In genomic region chr1:160651691-160652090, GRCm38 (mm10) we compare ENCODE assay signal across 29 mouse cellular contexts.
DNase-seq lines count a peak whose midpoint lies in the region; ATAC-seq and TF ChIP-seq lines count a peak whose summit lies in the region.
"Had no signal": no experiment of that assay in that cellular context is flagged by ENCODE, and none has a peak within 500 bp of the region (broad histone marks: within the 10 kb centered on the region; RNA-seq: fewer than 3 reads in every experiment).

No protein-coding gene starts in this region.

- H3K9me3 ChIP-seq in embryonic facial prominence, embryonic 14.5 days (ENCODE audit: control insufficient read depth, low read length): no peaks in the 10 kb centered on the region
- no peaks in the 10 kb centered on the region for H3K9me3 ChIP-seq in embryonic facial prominence, embryonic 10.5 days
- H3K9me3 ChIP-seq in ES-E14 (ENCODE audit: control insufficient read depth, insufficient read depth, low read depth, low read length): no peaks in the 10 kb centered on the region
- H3K9me3 ChIP-seq: embryonic facial prominence, embryonic 15.5 days; forebrain, embryonic 15.5 days; G1E; heart, embryonic 12.5 days; heart, embryonic 15.5 days; hindbrain, embryonic 12.5 days; intestine, embryonic 15.5 days had no signal

- 33% methylated on average over 3 of the region's 3 CpGs for WGBS in embryonic facial prominence, embryonic 14.5 days
- WGBS in embryonic facial prominence, embryonic 10.5 days: 36% methylated on average over 3 of the region's 3 CpGs

- no peak overlapping the region for H3K4me2 ChIP-seq in embryonic facial prominence, embryonic 14.5 days (ENCODE audit: low read depth, low read length)
- H3K4me2 ChIP-seq: embryonic facial prominence, embryonic 15.5 days; forebrain, embryonic 15.5 days; heart, embryonic 12.5 days; heart, embryonic 15.5 days; hindbrain, embryonic 12.5 days; intestine, embryonic 15.5 days had no signal

- no peak for ATAC-seq in embryonic facial prominence, embryonic 14.5 days (ENCODE audit: low read depth)
- ATAC-seq in megakaryocyte progenitor cell, adult 5-6 weeks (replicated peaks; ENCODE audit: poor library complexity): no peak
- ATAC-seq: forebrain, embryonic 15.5 days; hindbrain, embryonic 16.5 days; intestine, embryonic 15.5 days had no signal

- peak; percentile 16 for DNase-seq in embryonic facial prominence, embryonic 14.5 days (ENCODE audit: low spot score)
- no peak for DNase-seq in embryonic facial prominence, embryonic 10.5 days (ENCODE audit: low spot score)
- peak; percentile 2 for DNase-seq in 3T3-L1 (ENCODE audit: low read depth, low spot score)
- peak; percentile 50 for DNase-seq in ES-E14 (ENCODE audit: low read depth, low spot score)
- DNase-seq in WW6 (ENCODE audit: low read depth, low spot score): peak; percentile 3
- DNase-seq in right cerebral cortex, postnatal 36 days (ENCODE audit: low spot score in 2 of 2): no peak
- no peak for DNase-seq in heart, postnatal 36 days
- DNase-seq: adrenal gland, adult 2 months; adrenal gland, postnatal 14 days; B cell, adult 2 months; cerebellum, adult 11-12 months; cerebellum, adult 8-10 months; cerebellum, postnatal 10 days; cerebellum, postnatal 36 days; embryo, embryonic 11 days; gastrocnemius, postnatal 25 days; heart, adult 18-20 months; kidney, adult 11 months; kidney, adult 8-10 months had no signal

- no peaks in the 10 kb centered on the region for H3K27me3 ChIP-seq in embryonic facial prominence, embryonic 14.5 days (replicated peaks; ENCODE audit: control insufficient read depth, insufficient read depth, low read length)
- no peaks in the 10 kb centered on the region for H3K27me3 ChIP-seq in embryonic facial prominence, embryonic 10.5 days (replicated peaks; ENCODE audit: low read depth, poor library complexity, severe bottlenecking)
- H3K27me3 ChIP-seq: CH12.LX; embryonic facial prominence, embryonic 15.5 days; forebrain, embryonic 15.5 days; heart, embryonic 12.5 days; heart, embryonic 15.5 days; hindbrain, embryonic 12.5 days; intestine, embryonic 15.5 days had no signal

- no peak overlapping the region for H3K9ac ChIP-seq in embryonic facial prominence, embryonic 14.5 days (ENCODE audit: low read depth, low read length)
- no peak overlapping the region for H3K9ac ChIP-seq in ES-E14 (ENCODE audit: insufficient read depth, low read depth, low read length, poor library complexity, severe bottlenecking)
- H3K9ac ChIP-seq: embryonic facial prominence, embryonic 15.5 days; forebrain, embryonic 15.5 days; heart, embryonic 12.5 days; heart, embryonic 15.5 days; hindbrain, embryonic 12.5 days; intestine, embryonic 15.5 days had no signal

- in situ Hi-C loops in ES-E14 (cut with MboI; ENCODE audit: low sequenced_read_pairs in 2 of 2, unreplicated experiment in 2 of 2): no loop called here

- no peaks in the 10 kb centered on the region for H3K36me3 ChIP-seq in embryonic facial prominence, embryonic 14.5 days (ENCODE audit: control insufficient read depth, insufficient read depth, low read length)
- no peaks in the 10 kb centered on the region for H3K36me3 ChIP-seq in embryonic facial prominence, embryonic 10.5 days (replicated peaks)
- no peaks in the 10 kb centered on the region for H3K36me3 ChIP-seq in ES-E14 (ENCODE audit: control insufficient read depth, insufficient read depth, low read length, poor library complexity, severe bottlenecking)
- H3K36me3 ChIP-seq: embryonic facial prominence, embryonic 15.5 days; forebrain, embryonic 15.5 days; heart, embryonic 12.5 days; heart, embryonic 15.5 days; hindbrain, embryonic 12.5 days; intestine, embryonic 15.5 days had no signal

- intact Hi-C loops in heart, postnatal 36 days (cut with DNase I): no loop called here

- H3K4me1 ChIP-seq in embryonic facial prominence, embryonic 14.5 days (ENCODE audit: control insufficient read depth, insufficient read depth, low read length): no peaks in the 10 kb centered on the region
- H3K4me1 ChIP-seq in embryonic facial prominence, embryonic 10.5 days: peaks cover 44% of the 10 kb centered on the region
- H3K4me1 ChIP-seq in ES-E14 (ENCODE audit: control insufficient read depth in 2 of 2, insufficient read depth in 2 of 2, low read length in 2 of 2, poor library complexity in 1 of 2): peaks cover 4% of the 10 kb centered on the region in 2 experiments; a peak in 3 of 4 replicates
- H3K4me1 ChIP-seq: embryonic facial prominence, embryonic 15.5 days; forebrain, embryonic 15.5 days; hindbrain, embryonic 12.5 days had no signal

- H3K27ac ChIP-seq in embryonic facial prominence, embryonic 14.5 days (replicated peaks; ENCODE audit: low read depth, low read length): no peak overlapping the region
- H3K27ac ChIP-seq in embryonic facial prominence, embryonic 10.5 days (replicated peaks): no peak overlapping the region
- no peak overlapping the region; the same call in 1 of the 2 replicates for H3K27ac ChIP-seq in ES-E14 (ENCODE audit: insufficient read depth, low read depth, low read length, poor library complexity, severe bottlenecking)
- H3K27ac ChIP-seq: embryonic facial prominence, embryonic 15.5 days; forebrain, embryonic 15.5 days; heart, embryonic 15.5 days; hindbrain, embryonic 12.5 days; intestine, embryonic 15.5 days had no signal

- H3K4me3 ChIP-seq in embryonic facial prominence, embryonic 14.5 days (ENCODE audit: low read depth, low read length): no peak overlapping the region
- no peak overlapping the region for H3K4me3 ChIP-seq in embryonic facial prominence, embryonic 10.5 days
- no peak overlapping the region for H3K4me3 ChIP-seq in ES-E14 (ENCODE audit: insufficient read depth in 1 of 2, low read depth in 1 of 2, low read length in 2 of 2, poor library complexity in 1 of 2, severe bottlenecking in 1 of 2)
- H3K4me3 ChIP-seq: embryonic facial prominence, embryonic 15.5 days; forebrain, embryonic 15.5 days; heart, embryonic 12.5 days; heart, embryonic 15.5 days; hindbrain, embryonic 12.5 days; intestine, embryonic 15.5 days had no signal

TF ChIP-seq in ES-E14, 5 proteins besides CTCF, POLR2A, EP300 and RAD21:
- TF ChIP-seq ZNF384 (IDR thresholded peaks at IDR 0.05; ENCODE audit: low read depth, low read length) (peak; percentile 80), HCFC1 (IDR thresholded peaks at IDR 0.05; ENCODE audit: borderline replicate concordance, insufficient read depth, low read length) (no peak)
TF ChIP-seq in ES-E14: peak in this region for 1.

Comparison
In these comparisons a context has a peak if more than half of its experiments do, and no peak if none do; other contexts are left out.
1. DNase-seq: peak in embryonic facial prominence, embryonic 14.5 days (single experiment), 3T3-L1 (single experiment), ES-E14 (single experiment) and WW6 (single experiment); none in embryonic facial prominence, embryonic 10.5 days (single experiment), right cerebral cortex, postnatal 36 days (0 of 2) and heart, postnatal 36 days (0 of 2).